ENCODE assay signal across 11 mouse cellular contexts in the genomic region with DNA sequence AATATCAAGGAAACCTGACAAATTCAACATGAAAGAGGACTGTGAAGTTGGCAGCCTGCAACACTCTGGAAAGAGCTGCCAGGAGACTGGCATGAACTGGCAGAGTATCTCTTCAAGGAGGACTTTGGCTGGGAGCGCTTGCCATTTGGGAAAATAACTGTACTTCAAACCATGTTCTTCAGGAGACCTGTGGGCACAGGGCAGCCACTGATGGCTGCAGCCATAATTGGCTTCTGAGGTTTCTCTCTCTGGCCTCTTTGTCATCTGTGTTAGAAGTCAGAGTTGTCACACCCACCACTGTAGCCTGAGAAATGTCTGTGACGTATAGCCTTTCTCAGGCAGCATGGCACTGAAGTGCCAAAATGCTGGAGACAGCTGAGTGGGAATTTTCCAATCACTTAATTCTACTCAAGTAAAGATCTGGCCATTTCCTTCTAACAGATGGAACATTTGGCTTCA. TPM values are rescaled to one million over a fixed set of nuclear protein-coding genes. Genes with fewer than 3 reads are reported as not detected.
A peak's percentile ranks its signal among the peaks of the same experiment; 100 is the strongest.
DNase-seq lines count a peak whose midpoint lies in the region; ATAC-seq and TF ChIP-seq lines count a peak whose summit lies in the region.
"Had no signal": no experiment of that assay in that cellular context is flagged by ENCODE, and none has a peak within 500 bp of the region (broad histone marks: within the 10 kb centered on the region; RNA-seq: fewer than 3 reads in every experiment).

No protein-coding gene starts in this region.

- H3K9ac ChIP-seq in kidney, embryonic 16.5 days (replicated peaks; ENCODE audit: low read length): no peak overlapping the region
- H3K9ac ChIP-seq in stomach, postnatal 0 days (ENCODE audit: low read length): no peak overlapping the region
- H3K9ac ChIP-seq: stomach, embryonic 15.5 days had no signal

- ATAC-seq in kidney, embryonic 16.5 days (ENCODE audit: low FRiP score, low TSS enrichment): no peak
- ATAC-seq in stomach, postnatal 0 days (ENCODE audit: low FRiP score, low TSS enrichment): no peak

- no peaks in the 10 kb centered on the region for H3K36me3 ChIP-seq in kidney, adult 2 months (ENCODE audit: control insufficient read depth, insufficient read depth, low read length)
- H3K36me3 ChIP-seq in kidney, embryonic 16.5 days (ENCODE audit: insufficient read depth, low read length): peaks cover 11% of the 10 kb centered on the region; the same call in 1 of the 2 replicates
- peaks cover 4% of the 10 kb centered on the region for H3K36me3 ChIP-seq in stomach, postnatal 0 days (ENCODE audit: control insufficient read depth, insufficient read depth, low read length)
- H3K36me3 ChIP-seq: stomach, embryonic 15.5 days had no signal

- WGBS in kidney, adult 2 months: 62% methylated on average over 2 of the region's 2 CpGs
- WGBS in kidney, embryonic 16.5 days: 82% methylated on average over 2 of the region's 2 CpGs
- WGBS in stomach, postnatal 0 days: 72% methylated on average over 2 of the region's 2 CpGs

- no peaks in the 10 kb centered on the region for H3K9me3 ChIP-seq in kidney, embryonic 16.5 days (ENCODE audit: low read length)
- no peaks in the 10 kb centered on the region for H3K9me3 ChIP-seq in stomach, postnatal 0 days (ENCODE audit: control insufficient read depth, low read length)
- H3K9me3 ChIP-seq: stomach, embryonic 15.5 days had no signal

- no peak for TF ChIP-seq CTCF in kidney, adult 2 months (conservative IDR thresholded peaks at IDR 0.05; ENCODE audit: insufficient read depth, insufficient read length, low read depth, low read length)
- TF ChIP-seq CTCF in stomach, postnatal 0 days (IDR thresholded peaks at IDR 0.05; ENCODE audit: low read depth): no peak

- peak; percentile 16 to 34 for DNase-seq in cerebellum, postnatal 25 days
- DNase-seq in cerebellum, adult 11-12 months: no peak
- DNase-seq in kidney, adult 2 months: peak; percentile 71
- peak; percentile 8 to 22 for DNase-seq in right cerebral cortex, adult 2 months (ENCODE audit: low spot score in 2 of 2)
- no peak for DNase-seq in right cerebral cortex, postnatal 14 days
- DNase-seq in stomach, postnatal 0 days (ENCODE audit: low spot score): no peak
- no peak for DNase-seq in heart, postnatal 25 days (ENCODE audit: low spot score)
- DNase-seq: B cell, adult 2 months had no signal

- no peak overlapping the region for H3K27ac ChIP-seq in kidney, adult 2 months (ENCODE audit: insufficient read depth, low read depth, low read length)
- H3K27ac ChIP-seq in kidney, embryonic 16.5 days (ENCODE audit: low read length): no peak overlapping the region
- H3K27ac ChIP-seq in stomach, postnatal 0 days (replicated peaks): peak overlapping the region; percentile 53
- H3K27ac ChIP-seq: kidney, postnatal 0 days had no signal

- H3K4me2 ChIP-seq in kidney, embryonic 16.5 days (replicated peaks; ENCODE audit: low read depth, low read length): no peak overlapping the region
- no peak overlapping the region for H3K4me2 ChIP-seq in stomach, postnatal 0 days (replicated peaks; ENCODE audit: low read depth)
- H3K4me2 ChIP-seq: stomach, embryonic 15.5 days had no signal

- intact Hi-C loops in heart, postnatal 25 days (cut with DNase I): no loop called here

- H3K4me3 ChIP-seq in kidney, adult 2 months (ENCODE audit: insufficient read depth, low read depth, low read length): no peak overlapping the region
- H3K4me3 ChIP-seq in kidney, embryonic 16.5 days (ENCODE audit: low read length): no peak overlapping the region
- H3K4me3 ChIP-seq in stomach, postnatal 0 days (ENCODE audit: low read depth, low read length): no peak overlapping the region
- H3K4me3 ChIP-seq: stomach, embryonic 15.5 days had no signal

- H3K27me3 ChIP-seq in kidney, adult 2 months (replicated peaks; ENCODE audit: control insufficient read depth, insufficient read depth, low read length): no peaks in the 10 kb centered on the region
- H3K27me3 ChIP-seq in kidney, embryonic 16.5 days (ENCODE audit: insufficient read depth, low read length): no peaks in the 10 kb centered on the region
- H3K27me3 ChIP-seq in stomach, postnatal 0 days (ENCODE audit: control insufficient read depth, insufficient read depth, low read length): no peaks in the 10 kb centered on the region
- H3K27me3 ChIP-seq: stomach, embryonic 15.5 days had no signal

- peaks cover 25% of the 10 kb centered on the region for H3K4me1 ChIP-seq in kidney, adult 2 months (ENCODE audit: control insufficient read depth, insufficient read depth, low read length)
- peaks cover 59% of the 10 kb centered on the region for H3K4me1 ChIP-seq in kidney, embryonic 16.5 days (ENCODE audit: insufficient read depth, low read length)
- H3K4me1 ChIP-seq in stomach, postnatal 0 days (replicated peaks; ENCODE audit: control insufficient read depth, insufficient read depth): peaks cover 17% of the 10 kb centered on the region

- TF ChIP-seq POLR2A in kidney, adult 2 months (IDR thresholded peaks at IDR 0.05; ENCODE audit: low read depth, low read length): no peak

- no peak for TF ChIP-seq EP300 in stomach, postnatal 0 days (optimal IDR thresholded peaks at IDR 0.05)

RNA-seq across cellular contexts. Expression of gene Plpp3, which starts 46.2 kb away (rescaled TPM):
- polyA plus RNA-seq in kidney, adult 2 months (2012; rRNA removed): 77.7 and 78.0 TPM in 2 replicates
- 69.2 and 76.3 TPM in 2 replicates for polyA plus RNA-seq in kidney, embryonic 16.5 days (2015; fragmentation: Nextera tagmentation; extraction: Ambion mirVana)
- 60.2 and 64.4 TPM in 2 replicates for polyA plus RNA-seq in stomach, postnatal 0 days (2015; fragmentation: Nextera tagmentation; extraction: Ambion mirVana)
- 10 to 100 TPM; 71.9 to 74.8 TPM for total RNA-seq in heart, postnatal 25 days (2021)

Comparison
In these comparisons a context has a peak if more than half of its experiments do, and no peak if none do; other contexts are left out.
1. DNase-seq: peak in cerebellum, postnatal 25 days (2 of 2), kidney, adult 2 months (single experiment) and right cerebral cortex, adult 2 months (2 of 2); none in cerebellum, adult 11-12 months (single experiment), right cerebral cortex, postnatal 14 days (single experiment), stomach, postnatal 0 days (single experiment) and heart, postnatal 25 days (single experiment).